Mouse (Mus musculus) gastrocnemius, postnatal 36 days (tissue): Measurements from ENCODE around the gene Cuta. TPM values are rescaled to one million over a fixed set of nuclear protein-coding genes. Genes with fewer than 3 reads are reported as not detected.
"Not testable (repeated sequence)": the region's sequence is repeated elsewhere in the genome, so short reads cannot be mapped to it uniquely, and the experiment has no call there.

Experiments
- DNase-seq, 2 experiments: peaks; one replicate each; pipeline ENCODE4 v3.0.0; 2022
- intact Hi-C: fragments of 180-260 bp; cut with DNase I; formaldehyde crosslinking; loops from one replicate; pipeline ENCODE4 v1.15.1; 2025
- total RNA-seq, 2 experiments: library from RNA; stranded (reverse); gene quantifications; 2 replicates each; pipeline ENCODE4 v1.2.3; 2021

Cuta gene
- total RNA-seq, 2 experiments from 2014 or later, result 82.8 to 91.1 TPM

- intact Hi-C loops, result loop anchor here (10.0 kb wide), 1 partner anchor 265 kb away; the partner anchor contains the start of gene Lemd2
- DNase-seq, result no peak
Observed at GRCm38 (mm10) chr17:26939973-26940300, 568 bp upstream of the Cuta start.

GRCm38 (mm10) chr17:26938731-26939130 lies 638 bp downstream of the Cuta start:
- DNase-seq, result no peak
- intact Hi-C loops, result loop anchor here (10.0 kb wide), 1 partner anchor 266 kb away; the partner anchor contains the start of gene Lemd2

GRCm38 (mm10) chr17:26937883-26938695 lies 1.3 kb downstream of the Cuta start:
- intact Hi-C loops, result loop anchor here (10.0 kb wide), 1 partner anchor 267 kb away; the partner anchor contains the start of gene Lemd2
- DNase-seq, result no peak

GRCm38 (mm10) chr17:26936921-26937695 lies 2.3 kb downstream of the Cuta start:
- intact Hi-C loops, result loop anchor here (10.0 kb wide), 1 partner anchor 268 kb away; the partner anchor contains the start of gene Lemd2
- no peak for DNase-seq

- DNase-seq, result no peak
- intact Hi-C loops, result loop anchor here (10.0 kb wide), 1 partner anchor 268 kb away; the partner anchor contains the start of gene Lemd2
Observed at GRCm38 (mm10) chr17:26936453-26936852, 2.9 kb downstream of the Cuta start.

GRCm38 (mm10) chr17:26935027-26935426 lies 4.3 kb downstream of the Cuta start:
- DNase-seq, result no peak
- intact Hi-C loops, result loop anchor here (10.0 kb wide), 1 partner anchor 270 kb away; the partner anchor contains the start of gene Lemd2

- intact Hi-C loops, result loop anchor here (10.0 kb wide), 1 partner anchor 271 kb away; the partner anchor contains the start of gene Lemd2
Observed at GRCm38 (mm10) chr17:26933885-26934827, 5.2 kb downstream of the Cuta start.

GRCm38 (mm10) chr17:26933419-26933818 lies 6.0 kb downstream of the Cuta start:
- no peak for DNase-seq
- intact Hi-C loops, result loop anchor here (10.0 kb wide), 1 partner anchor 271 kb away; the partner anchor contains the start of gene Lemd2

More at GRCm38 (mm10) chr17:26933885-26934827, 5.2 kb downstream of the Cuta start:
- DNase-seq, result no peak

GRCm38 (mm10) chr17:26932839-26933398 lies 6.5 kb downstream of the Cuta start, which contains the start of gene Phf1:
TSS of gene Phf1 (plus strand) at chr17:26933052.
- intact Hi-C loops, result loop anchor here (10.0 kb wide), 1 partner anchor 272 kb away; the partner anchor contains the start of gene Lemd2

GRCm38 (mm10) chr17:26931795-26932194 lies 7.6 kb downstream of the Cuta start:
- not testable (repeated sequence) for DNase-seq
- intact Hi-C loops, result loop anchor here (10.0 kb wide), 1 partner anchor 273 kb away; the partner anchor contains the start of gene Lemd2

More at GRCm38 (mm10) chr17:26932839-26933398, 6.5 kb downstream of the Cuta start, which contains the start of gene Phf1:
- DNase-seq, result peak; percentile 97 to 98

GRCm38 (mm10) chr17:26925414-26925813 lies 14.0 kb downstream of the Cuta start:
- intact Hi-C loops, DNase-seq: not testable (repeated sequence)

GRCm38 (mm10) chr17:26922368-26922767 lies 17.0 kb downstream of the Cuta start:
- DNase-seq, intact Hi-C loops: not testable (repeated sequence)

- intact Hi-C loops, result not testable (repeated sequence)
Observed at GRCm38 (mm10) chr17:26919516-26919915, 19.9 kb downstream of the Cuta start.

GRCm38 (mm10) chr17:26918343-26918742 lies 21.0 kb downstream of the Cuta start:
- no peak for DNase-seq
- intact Hi-C loops, result no loop called here

More at GRCm38 (mm10) chr17:26919516-26919915, 19.9 kb downstream of the Cuta start:
- DNase-seq, result not testable (repeated sequence)

- DNase-seq, result not testable (repeated sequence)
- intact Hi-C loops, result loop anchor here (2.0 kb wide), 1 partner anchor 55 kb away; the partner anchor contains the start of gene Zbtb9
Observed at GRCm38 (mm10) chr17:26917560-26917959, 21.8 kb downstream of the Cuta start.

GRCm38 (mm10) chr17:26916711-26917482 lies 22.5 kb downstream of the Cuta start, which contains the start of gene Kifc5b:
TSS of gene Kifc5b (plus strand) at chr17:26917091.
- intact Hi-C loops, result loop anchor here (2.0 kb wide), 1 partner anchor 56 kb away; the partner anchor contains the start of gene Zbtb9
- peak; percentile 99 to 100 for DNase-seq

- intact Hi-C loops, result no loop called here
- no peak for DNase-seq
Observed at GRCm38 (mm10) chr17:26915248-26915647, 24.1 kb downstream of the Cuta start.

- intact Hi-C loops, DNase-seq: not testable (repeated sequence)
Observed at GRCm38 (mm10) chr17:26907506-26907905, 31.9 kb downstream of the Cuta start.
